Mouse (Mus musculus): ENCODE measurements around the gene 4930469K13Rik. TPM values are rescaled to one million over a fixed set of nuclear protein-coding genes. Genes with fewer than 3 reads are reported as not detected.
A peak's percentile ranks its signal among the peaks of the same experiment; 100 is the strongest.

4930469K13Rik gene
- polyA plus RNA-seq, 1 experiment from 2014 or later = not detected

DNA sequence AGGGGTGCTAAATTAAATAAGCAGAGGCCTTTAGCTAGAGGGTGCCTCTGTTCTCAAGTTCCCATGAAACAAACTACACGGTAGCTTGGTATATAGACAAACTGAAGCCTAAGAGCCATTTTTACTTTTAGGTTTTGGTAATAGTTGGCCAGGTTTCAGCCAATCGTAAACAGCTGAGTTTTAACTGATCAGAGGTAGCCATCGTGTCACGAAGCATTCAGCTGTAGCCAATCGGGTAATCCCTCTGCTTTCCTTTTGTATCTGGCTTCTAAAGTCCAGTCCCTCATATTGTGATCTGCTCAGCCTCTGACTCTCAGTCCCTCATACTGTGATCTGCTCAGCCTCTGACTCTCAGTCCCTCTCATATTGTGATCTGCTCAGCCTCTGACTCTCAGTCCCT lies 68.7 kb downstream of the 4930469K13Rik start:
- no peak for ATAC-seq
- Histone ChIP-seq H3K27ac (no peak overlapping the region), H3K27me3 (no peaks in the 10 kb centered on the region), H3K4me1 (no peaks in the 10 kb centered on the region), H3K9me3 (replicated peaks) (no peaks in the 10 kb centered on the region), H3K4me3 (no peak overlapping the region), H3K9ac (no peak overlapping the region), H3K36me3 (ENCODE audit: poor library complexity, severe bottlenecking) (no peaks in the 10 kb centered on the region), H3K4me2 (no peak overlapping the region)
- WGBS = 45% methylated on average over 5 of the region's 5 CpGs

DNA sequence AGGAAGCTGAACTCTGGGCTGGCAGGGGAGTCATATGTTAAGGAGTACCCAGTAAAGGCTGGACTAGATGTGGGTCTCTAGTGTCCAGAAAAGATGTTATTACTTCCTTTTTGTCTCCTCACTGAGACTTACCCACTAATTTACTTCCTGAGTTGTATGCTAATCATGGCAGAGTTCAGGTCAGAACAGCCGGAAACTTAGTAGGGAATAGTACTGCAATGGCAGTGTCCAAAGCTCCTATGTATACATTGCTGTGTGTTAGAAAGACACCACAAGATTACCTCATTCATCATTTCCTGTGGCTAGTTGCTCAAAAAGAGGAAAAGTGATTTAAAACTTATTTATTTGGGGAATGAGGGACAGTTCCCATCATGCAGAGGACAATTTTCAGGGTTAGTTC lies 73.3 kb downstream of the 4930469K13Rik start:
- H3K4me3 ChIP-seq = no peak overlapping the region
- WGBS = 83% methylated on average over 1 of the region's 1 CpGs

DNA sequence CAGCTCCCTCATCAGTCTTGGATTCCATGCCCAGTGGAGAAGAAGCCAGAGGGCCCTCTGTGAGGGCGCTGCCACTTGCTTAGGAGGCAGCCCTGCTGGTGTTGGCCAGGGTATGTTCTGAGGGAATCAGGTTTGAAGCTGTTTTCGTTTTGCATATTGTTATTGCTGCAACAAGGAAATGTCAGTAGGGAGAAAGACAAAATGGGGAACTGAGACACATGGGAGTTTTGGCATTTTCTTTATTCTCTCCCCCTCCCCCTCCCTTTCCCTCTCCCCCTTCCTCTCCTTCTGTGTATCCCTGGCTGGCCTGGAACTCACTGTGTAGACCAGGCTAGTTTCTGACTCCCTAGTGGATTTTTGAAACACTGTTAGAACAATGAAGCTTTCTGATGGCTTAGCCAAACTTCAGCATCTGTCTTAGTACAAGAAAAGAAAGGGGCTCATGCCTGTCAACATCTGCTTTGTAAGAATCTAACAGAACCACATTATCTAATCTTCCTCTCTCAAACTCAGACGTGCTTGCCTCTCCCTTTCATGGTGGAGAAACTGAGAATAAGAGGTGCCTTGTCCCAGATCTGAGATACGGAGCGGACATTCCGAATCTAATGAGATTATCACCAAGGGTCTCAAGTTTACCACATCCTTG lies 86.2 kb downstream of the 4930469K13Rik start:
- no peak overlapping the region for H3K9ac ChIP-seq
- no peaks in the 10 kb centered on the region for H3K27me3 ChIP-seq
- no peak overlapping the region for H3K27ac ChIP-seq
- ATAC-seq = no peak
- no peaks in the 10 kb centered on the region for H3K36me3 ChIP-seq (ENCODE audit: poor library complexity, severe bottlenecking)
- no peak overlapping the region for H3K4me2 ChIP-seq
- H3K4me3 ChIP-seq = no peak overlapping the region
- no peaks in the 10 kb centered on the region for H3K9me3 ChIP-seq (replicated peaks)
- 73% methylated on average over 6 of the region's 6 CpGs for WGBS
- H3K4me1 ChIP-seq = no peaks in the 10 kb centered on the region

More for the DNA sequence above, 73.3 kb downstream of the 4930469K13Rik start:
- H3K36me3 ChIP-seq (ENCODE audit: poor library complexity, severe bottlenecking) = no peaks in the 10 kb centered on the region
- H3K9me3 ChIP-seq (replicated peaks) = no peaks in the 10 kb centered on the region
- H3K9ac ChIP-seq = no peak overlapping the region
- H3K27ac ChIP-seq = no peak overlapping the region
- no peaks in the 10 kb centered on the region for H3K27me3 ChIP-seq
- no peak for ATAC-seq
- H3K4me2 ChIP-seq = no peak overlapping the region
- H3K4me1 ChIP-seq = no peaks in the 10 kb centered on the region

DNA sequence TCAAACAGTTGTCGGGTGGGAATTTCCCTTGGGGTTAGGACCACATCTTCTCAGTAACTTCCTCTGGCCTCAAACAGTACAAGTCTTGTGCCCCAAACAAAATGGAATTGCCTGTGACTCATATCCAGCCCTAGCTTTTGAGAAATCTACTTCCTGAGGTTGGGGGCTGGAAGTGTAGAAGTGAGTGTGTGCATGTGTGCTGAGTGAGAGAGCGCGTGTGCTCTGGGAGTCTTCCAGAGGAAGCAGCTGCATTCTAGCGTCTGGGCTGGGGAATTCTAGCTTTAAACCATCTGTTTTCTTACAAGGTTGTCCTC lies 87.5 kb downstream of the 4930469K13Rik start:
- Histone ChIP-seq H3K27me3 (no peaks in the 10 kb centered on the region), H3K36me3 (ENCODE audit: poor library complexity, severe bottlenecking) (no peaks in the 10 kb centered on the region), H3K9me3 (replicated peaks) (no peaks in the 10 kb centered on the region), H3K27ac (no peak overlapping the region), H3K4me1 (no peaks in the 10 kb centered on the region), H3K4me2 (no peak overlapping the region), H3K9ac (no peak overlapping the region), H3K4me3 (no peak overlapping the region)
- no peak for ATAC-seq
- 73% methylated on average over 4 of the region's 4 CpGs for WGBS

DNA sequence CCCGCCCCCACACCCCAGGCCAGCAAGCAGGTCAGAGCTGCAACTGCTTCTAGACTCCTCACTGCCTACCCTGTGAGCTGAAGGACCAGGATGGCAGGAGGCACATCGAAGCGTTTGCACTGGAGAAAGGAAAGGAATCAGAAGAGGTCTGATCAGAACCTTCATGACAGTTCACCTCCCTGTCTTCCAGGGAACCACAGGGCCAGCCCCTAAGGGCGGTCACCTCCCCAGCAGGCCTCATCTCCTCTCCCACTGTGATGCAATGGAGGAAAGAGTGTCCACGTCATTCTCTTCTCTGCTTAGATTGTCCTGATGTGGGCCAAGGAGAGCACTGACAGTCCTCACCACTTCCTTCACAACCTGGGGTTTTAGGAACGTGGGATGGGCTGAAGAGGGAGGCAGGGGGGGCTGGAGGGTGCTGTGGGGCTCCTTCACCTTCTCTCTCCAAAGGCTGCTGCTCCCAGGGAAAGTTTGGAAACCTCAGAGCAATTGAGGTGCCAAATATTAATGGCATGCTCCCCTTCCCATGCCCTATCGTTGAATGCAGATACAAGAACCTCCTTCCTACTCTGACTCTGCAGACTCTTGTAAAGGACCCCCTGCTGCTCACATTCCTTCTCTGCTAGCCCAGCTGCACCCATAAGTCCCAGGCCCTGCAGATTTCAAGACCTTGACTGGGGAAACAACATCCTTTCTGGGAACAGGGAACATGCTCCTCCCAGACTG lies 88.1 kb downstream of the 4930469K13Rik start:
- no peak for ATAC-seq
- Histone ChIP-seq H3K27me3 (no peaks in the 10 kb centered on the region), H3K9ac (no peak overlapping the region), H3K4me1 (no peaks in the 10 kb centered on the region), H3K36me3 (ENCODE audit: poor library complexity, severe bottlenecking) (no peaks in the 10 kb centered on the region), H3K4me2 (no peak overlapping the region), H3K4me3 (no peak overlapping the region), H3K27ac (no peak overlapping the region), H3K9me3 (replicated peaks) (no peaks in the 10 kb centered on the region)
- WGBS = 79% methylated on average over 7 of the region's 7 CpGs

DNA sequence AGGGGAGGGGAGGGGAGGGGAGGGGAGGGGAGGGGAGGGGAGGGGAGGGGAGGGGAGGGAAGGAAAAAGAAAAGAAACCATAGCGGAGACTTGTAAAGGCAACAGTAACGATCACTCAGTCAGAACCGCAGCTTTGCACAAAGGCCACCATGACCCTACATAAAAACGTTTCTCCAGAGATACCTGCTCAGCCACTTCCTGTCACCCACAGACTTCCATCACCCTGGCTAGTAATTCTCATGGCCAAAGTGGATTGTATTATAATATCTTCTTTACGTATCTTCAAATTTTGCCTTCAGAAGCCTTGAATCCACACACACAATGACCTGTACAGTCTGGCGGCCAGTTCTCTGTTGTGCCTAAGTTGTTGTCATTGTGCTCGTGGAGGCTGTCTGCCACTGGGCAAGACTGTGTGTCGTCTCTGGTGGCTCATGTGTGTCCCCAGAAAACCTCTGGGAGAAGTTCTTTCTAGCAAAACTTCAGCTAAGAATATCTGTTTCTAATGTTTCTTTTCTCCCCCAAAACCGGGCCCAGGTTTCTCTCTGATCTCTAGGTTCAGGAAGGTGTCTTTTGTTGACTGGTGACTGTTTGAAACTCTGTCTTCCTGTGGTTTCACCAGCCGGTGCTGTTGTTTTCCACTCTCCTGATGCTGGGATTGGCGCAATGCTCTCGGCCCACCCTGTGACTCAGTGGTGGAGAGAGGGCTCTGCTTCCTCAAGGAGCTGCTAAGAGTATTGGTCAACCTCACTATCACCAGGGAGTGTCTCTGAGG lies 88.9 kb downstream of the 4930469K13Rik start:
- Histone ChIP-seq H3K27ac (no peak overlapping the region), H3K9me3 (replicated peaks) (no peaks in the 10 kb centered on the region), H3K27me3 (no peaks in the 10 kb centered on the region), H3K4me3 (no peak overlapping the region), H3K36me3 (ENCODE audit: poor library complexity, severe bottlenecking) (no peaks in the 10 kb centered on the region), H3K4me1 (no peaks in the 10 kb centered on the region), H3K9ac (no peak overlapping the region), H3K4me2 (no peak overlapping the region)
- WGBS = 73% methylated on average over 12 of the region's 12 CpGs
- ATAC-seq = no peak

DNA sequence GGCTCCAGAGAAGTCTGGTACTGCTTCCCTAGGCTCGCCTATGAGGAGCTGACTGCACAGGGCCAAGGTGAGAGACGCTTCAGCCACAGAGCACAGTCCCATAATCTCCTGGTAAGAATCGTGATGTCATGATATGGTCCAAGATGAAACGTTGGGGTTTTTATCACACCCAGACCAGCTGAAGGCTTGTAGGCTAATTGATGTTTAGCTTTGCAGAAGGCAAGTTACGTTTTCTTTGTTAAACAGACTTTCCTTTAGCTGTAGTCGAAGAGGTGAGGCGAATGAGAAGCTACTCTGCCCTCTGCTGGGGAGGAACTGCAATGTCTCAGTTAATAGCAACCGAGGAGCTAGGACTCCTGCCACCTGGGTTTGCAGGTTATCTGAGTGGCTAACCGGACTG lies 89.7 kb downstream of the 4930469K13Rik start:
- H3K27ac ChIP-seq = no peak overlapping the region
- no peaks in the 10 kb centered on the region for H3K27me3 ChIP-seq
- H3K4me1 ChIP-seq = no peaks in the 10 kb centered on the region
- ATAC-seq = peak; percentile 55; the same call in 1 of the 2 replicates
- H3K9me3 ChIP-seq (replicated peaks) = no peaks in the 10 kb centered on the region
- no peak overlapping the region for H3K4me2 ChIP-seq
- H3K4me3 ChIP-seq = no peak overlapping the region
- H3K36me3 ChIP-seq (ENCODE audit: poor library complexity, severe bottlenecking) = no peaks in the 10 kb centered on the region
- WGBS = 43% methylated on average over 9 of the region's 9 CpGs
- no peak overlapping the region for H3K9ac ChIP-seq

DNA sequence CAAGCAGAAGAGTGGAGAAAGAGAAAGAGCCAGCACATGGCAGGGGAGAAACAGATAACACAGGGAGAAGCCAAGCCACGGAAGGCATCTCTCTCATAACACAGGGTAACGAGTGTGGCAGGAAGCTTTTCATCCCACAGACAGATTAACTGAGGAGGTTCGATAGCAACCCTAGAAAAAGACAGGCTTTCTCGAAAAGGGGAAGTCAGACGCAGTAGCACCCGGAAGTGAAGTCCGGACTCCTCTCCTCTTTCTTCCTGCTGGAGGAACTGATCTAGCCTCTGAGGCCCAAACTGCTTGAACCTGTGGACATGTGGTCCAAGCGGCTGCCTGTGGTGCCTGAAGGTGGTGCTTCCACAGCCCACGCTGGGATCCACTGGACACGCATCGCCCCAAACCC lies 90.1 kb downstream of the 4930469K13Rik start:
- no peaks in the 10 kb centered on the region for H3K9me3 ChIP-seq (replicated peaks)
- no peak overlapping the region for H3K27ac ChIP-seq
- no peak overlapping the region for H3K4me2 ChIP-seq
- ATAC-seq = 0 out of 2 replicates have a peak, but pooled peaks have one; percentile 21
- WGBS = 86% methylated on average over 11 of the region's 11 CpGs
- H3K36me3 ChIP-seq (ENCODE audit: poor library complexity, severe bottlenecking) = no peaks in the 10 kb centered on the region
- no peak overlapping the region for H3K4me3 ChIP-seq
- no peaks in the 10 kb centered on the region for H3K27me3 ChIP-seq
- no peaks in the 10 kb centered on the region for H3K4me1 ChIP-seq
- no peak overlapping the region for H3K9ac ChIP-seq

DNA sequence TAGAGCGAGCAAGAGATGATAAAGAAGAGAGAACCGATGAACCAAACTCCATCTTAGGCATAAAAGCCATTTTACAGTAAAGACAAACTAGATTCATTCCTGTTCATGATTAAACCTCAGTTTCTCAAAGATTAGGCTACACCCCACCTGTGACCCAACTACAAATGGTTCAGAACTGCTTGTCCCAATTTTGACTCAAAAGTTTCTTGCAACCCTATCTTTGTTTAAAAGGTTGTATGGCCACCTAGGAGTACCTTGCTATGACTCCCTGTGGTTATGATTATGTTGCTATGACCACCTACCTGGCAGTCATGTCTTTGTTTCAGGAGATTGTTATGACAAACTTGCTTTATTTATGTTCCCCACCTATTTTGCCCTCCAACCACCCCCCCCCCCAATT lies 90.7 kb downstream of the 4930469K13Rik start:
- 0 out of 2 replicates have a peak, but pooled peaks cover under 1% of the 10 kb centered on the region for H3K27me3 ChIP-seq
- H3K4me2 ChIP-seq = no peak overlapping the region
- no peak overlapping the region for H3K4me3 ChIP-seq
- ATAC-seq = no peak
- no peak overlapping the region for H3K9ac ChIP-seq
- H3K36me3 ChIP-seq (ENCODE audit: poor library complexity, severe bottlenecking) = no peaks in the 10 kb centered on the region
- WGBS = 95% methylated on average over 2 of the region's 2 CpGs
- no peaks in the 10 kb centered on the region for H3K4me1 ChIP-seq
- no peaks in the 10 kb centered on the region for H3K9me3 ChIP-seq (replicated peaks)
- H3K27ac ChIP-seq = no peak overlapping the region

DNA sequence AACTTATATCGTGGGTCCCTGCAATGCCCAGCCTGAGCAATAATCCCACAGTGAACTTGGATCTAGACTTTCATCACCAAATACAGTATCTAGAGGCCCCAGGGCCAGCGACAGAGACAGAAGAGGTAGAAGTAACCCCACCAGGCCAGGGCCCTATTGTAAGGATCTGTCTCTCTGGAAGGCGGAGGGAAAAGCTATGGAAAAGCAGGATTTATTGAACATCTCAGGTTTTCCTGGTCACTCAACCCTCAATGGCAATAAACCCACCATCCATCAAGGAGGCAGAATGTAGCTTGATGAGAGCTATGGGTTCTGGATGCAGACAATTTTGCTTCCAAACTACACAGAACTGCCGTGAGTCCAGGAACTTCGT lies 95.8 kb downstream of the 4930469K13Rik start:
- no peaks in the 10 kb centered on the region for H3K9me3 ChIP-seq (replicated peaks)
- 79% methylated on average over 5 of the region's 5 CpGs for whole genome bisulfite sequencing
- no peaks in the 10 kb centered on the region for H3K36me3 ChIP-seq (ENCODE audit: poor library complexity, severe bottlenecking)
- H3K9ac ChIP-seq = no peak overlapping the region
- H3K27me3 ChIP-seq = 0 out of 2 replicates have a peak, but pooled peaks cover 3% of the 10 kb centered on the region
- ATAC-seq = no peak
- no peak overlapping the region for H3K27ac ChIP-seq
- no peaks in the 10 kb centered on the region for H3K4me1 ChIP-seq
- H3K4me3 ChIP-seq = no peak overlapping the region
- no peak overlapping the region for H3K4me2 ChIP-seq

DNA sequence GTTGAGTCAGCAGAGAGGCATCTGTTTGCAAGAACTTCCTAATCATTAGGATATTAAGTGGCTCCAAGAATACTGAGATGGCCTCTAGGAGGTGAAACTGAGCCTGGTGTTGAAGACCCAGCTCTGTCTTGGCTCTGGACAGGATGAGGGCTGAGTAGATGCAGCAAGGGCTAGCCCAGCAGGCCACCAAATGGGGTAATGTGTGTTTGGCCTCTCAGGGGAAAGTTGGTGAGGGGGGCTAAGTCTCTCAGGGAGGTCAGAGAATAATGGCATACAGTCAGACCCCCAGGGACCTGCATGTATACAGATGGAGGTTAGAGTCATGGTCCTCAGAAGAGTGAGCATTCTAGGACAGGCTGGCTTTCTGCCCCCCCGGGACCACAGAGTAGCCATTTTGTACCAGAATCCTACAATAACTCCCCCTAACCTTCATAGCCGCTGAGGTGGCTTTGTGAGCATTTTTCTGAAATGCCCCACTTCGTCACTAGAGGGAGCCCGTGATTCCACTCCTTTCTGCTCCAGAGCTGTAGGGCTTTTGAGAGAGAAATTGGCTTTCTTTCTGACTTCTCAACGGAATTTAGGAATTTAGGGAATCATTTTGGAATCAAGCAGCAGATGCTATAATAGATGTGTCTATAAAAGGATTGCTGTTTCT lies 96.3 kb downstream of the 4930469K13Rik start:
- H3K36me3 ChIP-seq (ENCODE audit: poor library complexity, severe bottlenecking) = no peaks in the 10 kb centered on the region

DNA sequence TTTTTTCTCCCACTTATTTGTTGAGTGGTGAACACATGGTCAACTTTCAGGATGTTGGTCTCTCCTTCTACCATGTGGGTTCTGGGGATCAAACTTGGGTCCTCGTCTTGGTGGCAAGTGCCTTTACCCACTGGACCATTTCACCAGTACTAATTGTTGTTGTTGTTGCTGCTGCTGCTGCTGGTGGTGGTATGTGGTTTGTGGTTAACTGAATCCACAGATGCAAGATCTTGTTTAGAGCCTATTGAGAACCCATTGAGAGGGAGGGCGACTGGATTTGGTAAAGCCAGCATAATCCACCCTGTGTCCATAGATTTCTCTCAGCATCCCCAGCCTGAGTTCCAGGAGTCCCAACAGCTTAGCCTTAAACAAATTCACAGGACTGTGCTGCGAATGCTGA lies 97.9 kb downstream of the 4930469K13Rik start:
- Histone ChIP-seq H3K4me2 (no peak overlapping the region), H3K9ac (no peak overlapping the region), H3K4me1 (no peaks in the 10 kb centered on the region), H3K27ac (no peak overlapping the region), H3K9me3 (replicated peaks) (no peaks in the 10 kb centered on the region), H3K4me3 (no peak overlapping the region), H3K27me3 (0 out of 2 replicates have a peak, but pooled peaks cover 3% of the 10 kb centered on the region), H3K36me3 (ENCODE audit: poor library complexity, severe bottlenecking) (no peaks in the 10 kb centered on the region)
- no peak for ATAC-seq
- WGBS = 78% methylated on average over 3 of the region's 3 CpGs

More for the DNA sequence above, 96.3 kb downstream of the 4930469K13Rik start:
- Histone ChIP-seq H3K4me2 (no peak overlapping the region), H3K9me3 (replicated peaks) (no peaks in the 10 kb centered on the region), H3K27me3 (0 out of 2 replicates have a peak, but pooled peaks cover 3% of the 10 kb centered on the region), H3K4me3 (no peak overlapping the region), H3K9ac (no peak overlapping the region), H3K27ac (no peak overlapping the region), H3K4me1 (no peaks in the 10 kb centered on the region)
- WGBS = 13% methylated on average over 5 of the region's 5 CpGs
- ATAC-seq = peak; percentile 33; the same call in 1 of the 2 replicates

All from forebrain, embryonic 13.5 days (tissue).